Mouse (Mus musculus): Measurements from ENCODE around the gene Slc22a6.

DNA sequence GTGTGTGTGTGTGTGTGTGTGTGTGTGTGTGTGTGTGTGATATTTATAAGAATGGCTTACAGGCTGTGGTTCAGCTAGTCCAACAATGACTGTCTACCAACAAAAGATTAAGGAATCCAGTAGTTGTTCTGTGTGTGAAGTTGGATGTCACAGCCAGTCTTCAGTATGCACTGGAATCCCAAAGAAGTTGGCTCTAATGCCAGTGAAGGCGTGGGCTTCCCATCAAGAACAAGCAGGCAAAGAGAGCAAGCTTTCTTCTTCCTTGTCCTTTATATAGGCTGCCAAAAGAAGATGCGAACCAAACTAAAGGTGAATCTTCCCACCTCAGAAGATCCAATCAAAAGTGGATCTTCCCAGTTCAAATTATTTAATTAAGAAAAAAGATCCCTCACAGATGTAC lies 31.9 kb upstream of the Slc22a6 start:
- TF ChIP-seq POLR2A (IDR thresholded peaks at IDR 0.05; ENCODE audit: borderline replicate concordance, extremely low read depth, low read depth, low read length) (no peak), CTCF (IDR thresholded peaks at IDR 0.05; ENCODE audit: insufficient read depth, low read length) (no peak)
